Mouse (Mus musculus) kidney, postnatal 0 days (tissue): ENCODE data around the gene Gm3409. TPM values are rescaled to one million over a fixed set of nuclear protein-coding genes. Genes with fewer than 3 reads are reported as not detected.
"Not testable (repeated sequence)": the region's sequence is repeated elsewhere in the genome, so short reads cannot be mapped to it uniquely, and the experiment has no call there.

Experiments used
- ATAC-seq: fragments of 200-750 bp; cut with Nextera tagmentation; replicated peaks from 2 replicates; pipeline ENCODE4 v1.8.0; 2017; ENCODE audit warnings: low read depth, moderate number of reproducible peaks, moderate TSS enrichment, moderate library complexity; ENCODE audit not compliant: low FRiP score
- DNase-seq: peaks from one replicate; pipeline ENCODE4 v3.0.0-alpha.2; 2016; ENCODE audit warnings: low spot score
- H3K27ac ChIP-seq: fragments of 300-500 bp; sonication (generic); 2 replicates; pipeline ENCODE4 v1.5.1; 2014; ENCODE audit warnings: mild to moderate bottlenecking
- H3K27me3 ChIP-seq: fragments of 300-500 bp; sonication (generic); 2 replicates; pipeline ENCODE4 v1.6.1; 2014; ENCODE audit warnings: low read length, mixed read lengths; ENCODE audit not compliant: insufficient read depth
- H3K36me3 ChIP-seq: fragments of 300-500 bp; sonication (generic); 2 replicates; pipeline ENCODE4 v1.6.1; 2014; ENCODE audit warnings: low read length, mixed read lengths; ENCODE audit not compliant: insufficient read depth
- H3K4me1 ChIP-seq: fragments of 300-500 bp; sonication (generic); replicated peaks from 2 replicates; pipeline ENCODE4 v1.6.1; 2014; ENCODE audit warnings: antibody characterized with exemption, low read length, mixed read lengths; ENCODE audit not compliant: insufficient read depth
- H3K4me2 ChIP-seq: fragments of 300-500 bp; sonication (generic); 2 replicates; pipeline ENCODE4 v1.6.1; 2014; ENCODE audit warnings: mild to moderate bottlenecking, low read length, moderate library complexity, mixed read lengths
- H3K4me3 ChIP-seq: fragments of 300-500 bp; sonication (generic); replicated peaks from 2 replicates; pipeline ENCODE4 v1.5.1; 2014; ENCODE audit warnings: low read depth, low read length
- H3K9ac ChIP-seq: fragments of 300-500 bp; sonication (generic); 2 replicates; pipeline ENCODE4 v1.6.1; 2014; ENCODE audit warnings: low read depth, low read length
- H3K9me3 ChIP-seq: fragments of 300-500 bp; sonication (generic); replicated peaks from 2 replicates; pipeline ENCODE4 v1.6.1; 2016; ENCODE audit warnings: low read length, inconsistent platforms, mixed read lengths
- CTCF ChIP-seq: IDR thresholded peaks from 2 replicates; pipeline ENCODE4 v1.5.1; 2016; ENCODE audit warnings: antibody characterized with exemption, low read depth, mild to moderate bottlenecking, moderate library complexity
- WGBS: fragments of 180-500 bp; shearing (Covaris S2); extraction: QIAGEN DNeasy Blood & Tissue Kit; methylation state at CpG from one replicate; pipeline ENCODE4 v1.1.7; 2014; 5-methylcytosine and 5-hydroxymethylcytosine counted together
- polyA plus RNA-seq: library from polyadenylated mRNA; unstranded; fragments of >200 nt; fragmentation: Nextera tagmentation; extraction: Ambion mirVana; gene quantifications from 2 replicates; pipeline ENCODE4 v1.2.1, GENCODE M21; 2015

The Gm3409 gene
- polyA plus RNA-seq: not detected in 2 replicates

GRCm38 (mm10) chr5:146537347-146537746, at the start of gene Gm3409:
Gm3409 (plus strand) TSS chr5:146537647.
- H3K9me3 ChIP-seq, ATAC-seq, H3K27ac ChIP-seq, H3K4me1 ChIP-seq, H3K4me3 ChIP-seq, DNase-seq, H3K36me3 ChIP-seq, H3K27me3 ChIP-seq, H3K4me2 ChIP-seq, H3K9ac ChIP-seq: not testable (repeated sequence)
- 94% methylated on average over 2 of the region's 3 CpGs for WGBS

- TF ChIP-seq CTCF: peak; percentile 48
Measured at GRCm38 (mm10) chr5:146488959-146489358, 48.5 kb upstream of the Gm3409 start.

GRCm38 (mm10) chr5:146491063-146491462, 46.4 kb upstream of the Gm3409 start, which contains the start of gene Gm6370:
Gm6370 (plus strand) TSS chr5:146491363.
- H3K27ac ChIP-seq, H3K27me3 ChIP-seq, H3K9me3 ChIP-seq, H3K36me3 ChIP-seq, H3K9ac ChIP-seq, H3K4me1 ChIP-seq, DNase-seq, H3K4me3 ChIP-seq, ATAC-seq, H3K4me2 ChIP-seq: not testable (repeated sequence)
- no CpG with 5 or more reads among the region's 5 CpGs for WGBS

More at GRCm38 (mm10) chr5:146488959-146489358, 48.5 kb upstream of the Gm3409 start:
- H3K4me1 ChIP-seq, DNase-seq, H3K27ac ChIP-seq, H3K9ac ChIP-seq, H3K27me3 ChIP-seq, H3K4me2 ChIP-seq, H3K36me3 ChIP-seq, ATAC-seq, H3K4me3 ChIP-seq, H3K9me3 ChIP-seq: not testable (repeated sequence)
- WGBS: 8% methylated on average over 3 of the region's 4 CpGs

- DNase-seq, H3K27me3 ChIP-seq, H3K36me3 ChIP-seq, ATAC-seq, H3K4me1 ChIP-seq, H3K4me3 ChIP-seq, H3K27ac ChIP-seq, H3K9ac ChIP-seq, H3K4me2 ChIP-seq, H3K9me3 ChIP-seq: not testable (repeated sequence)
- no CpG with 5 or more reads among the region's 5 CpGs for WGBS
Measured at GRCm38 (mm10) chr5:146502099-146502498, 35.3 kb upstream of the Gm3409 start, which contains the start of gene 4930449I24Rik. 4930449I24Rik (plus strand) TSS chr5:146502399.

GRCm38 (mm10) chr5:146513823-146514222, 23.6 kb upstream of the Gm3409 start, which contains the start of gene Gm3402:
Gm3402 (plus strand) TSS chr5:146514123.
- H3K9me3 ChIP-seq, H3K27ac ChIP-seq, DNase-seq, ATAC-seq, H3K4me3 ChIP-seq, H3K27me3 ChIP-seq, H3K4me2 ChIP-seq, H3K36me3 ChIP-seq, H3K4me1 ChIP-seq, H3K9ac ChIP-seq: not testable (repeated sequence)
- WGBS: no CpG with 5 or more reads among the region's 5 CpGs

- WGBS: no CpG with 5 or more reads among the region's 3 CpGs
- not testable (repeated sequence) for H3K9ac ChIP-seq, H3K27ac ChIP-seq, H3K27me3 ChIP-seq, ATAC-seq, H3K4me3 ChIP-seq, H3K4me2 ChIP-seq, DNase-seq, H3K36me3 ChIP-seq, H3K9me3 ChIP-seq, H3K4me1 ChIP-seq
Measured at GRCm38 (mm10) chr5:146525501-146525900, 11.9 kb upstream of the Gm3409 start, which contains the start of gene Gm3404. Gm3404 (plus strand) TSS chr5:146525801.

GRCm38 (mm10) chr5:146555836-146556235, 18.4 kb downstream of the Gm3409 start, which contains the start of gene Gm3415:
Gm3415 (plus strand) TSS chr5:146556136.
- H3K4me3 ChIP-seq, H3K36me3 ChIP-seq, ATAC-seq: not testable (repeated sequence)

More at GRCm38 (mm10) chr5:146555836-146556235, 18.4 kb downstream of the Gm3409 start, which contains the start of gene Gm3415:
- not testable (repeated sequence) for H3K4me2 ChIP-seq, H3K9me3 ChIP-seq, DNase-seq, H3K27me3 ChIP-seq, H3K9ac ChIP-seq, H3K27ac ChIP-seq, H3K4me1 ChIP-seq
- no CpG with 5 or more reads among the region's 3 CpGs for WGBS
